Mouse (Mus musculus): Measurements from ENCODE around the gene Rhobtb3.

DNA sequence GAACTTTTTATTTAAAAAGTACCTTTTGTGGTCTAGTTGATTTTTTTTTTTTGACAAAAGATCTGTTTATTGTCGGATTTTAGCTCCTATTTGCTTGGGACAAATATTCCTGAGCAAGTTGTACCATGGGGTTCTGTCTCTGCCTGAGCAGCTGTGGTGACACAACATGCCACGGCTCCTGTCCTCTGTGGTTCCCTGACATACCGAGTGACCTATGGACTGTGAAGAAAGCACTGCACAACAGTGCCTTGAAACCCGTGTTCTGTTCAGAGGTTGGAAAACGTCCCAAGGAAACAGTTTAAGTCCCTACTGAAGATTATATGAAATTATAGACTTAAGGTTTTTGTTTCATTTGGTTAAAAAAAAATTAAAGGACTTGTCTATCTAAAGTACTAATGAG, 36.6 kb downstream of the Rhobtb3 start:
- no peak for TF ChIP-seq CTCF (IDR thresholded peaks at IDR 0.05; ENCODE audit: borderline replicate concordance, insufficient read depth, low read depth, low read length)
- TF ChIP-seq POLR2A (IDR thresholded peaks at IDR 0.05; ENCODE audit: borderline replicate concordance, insufficient read depth, low read length), result no peak

Data from cerebellum, adult 2 months (tissue).